Mouse (Mus musculus): ENCODE measurements around the gene Ugt2b34. TPM values are rescaled to one million over a fixed set of nuclear protein-coding genes. Genes with fewer than 3 reads are reported as not detected.

The Ugt2b34 gene
- polyA plus RNA-seq, 1 experiment: not detected

DNA sequence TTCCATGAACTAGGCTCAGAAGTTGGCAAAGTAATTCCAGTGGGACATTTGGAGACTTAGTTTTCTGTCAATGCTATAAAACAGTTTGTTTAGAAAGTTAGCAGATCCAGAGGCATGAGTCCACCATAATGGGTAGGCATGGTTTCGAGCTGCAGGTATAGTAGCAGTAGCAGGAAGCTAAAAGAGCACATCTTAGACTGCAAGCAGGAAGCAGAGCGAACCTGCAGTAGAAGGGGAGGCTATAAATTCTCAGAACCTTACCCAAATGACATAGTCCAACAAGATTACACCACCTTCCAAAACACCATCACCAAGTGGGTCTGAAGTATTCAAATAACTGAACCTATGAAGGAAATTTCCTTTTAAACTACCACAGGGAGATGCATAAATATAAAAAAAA lies 66.5 kb downstream of the Ugt2b34 start:
- no peaks in the 10 kb centered on the region for H3K79me3 ChIP-seq (ENCODE audit: low read depth)
- H3K27me3 ChIP-seq (ENCODE audit: control insufficient read depth, insufficient read depth, insufficient read length): no peaks in the 10 kb centered on the region
- H3K79me2 ChIP-seq (ENCODE audit: control insufficient read depth, insufficient read depth): no peaks in the 10 kb centered on the region
- TF ChIP-seq FOSL1 (IDR thresholded peaks at IDR 0.05; ENCODE audit: insufficient read depth, low read length, poor library complexity, severe bottlenecking) (no peak), CTCF (IDR thresholded peaks at IDR 0.05; ENCODE audit: control insufficient read depth, insufficient read depth, insufficient read length) (no peak), USF1 (IDR thresholded peaks at IDR 0.05; ENCODE audit: low read depth) (no peak), MYOG (IDR thresholded peaks at IDR 0.05; ENCODE audit: control insufficient read depth, extremely low read depth, insufficient read length) (no peak), MAX (IDR thresholded peaks at IDR 0.05) (no peak), CEBPB (IDR thresholded peaks at IDR 0.05; ENCODE audit: low read depth) (no peak), MYOD1 (IDR thresholded peaks at IDR 0.05; ENCODE audit: control insufficient read depth, insufficient read length, low read depth) (no peak)
- H3ac ChIP-seq (ENCODE audit: control insufficient read depth, insufficient read length, low read depth): no peak overlapping the region
- H3K4me3 ChIP-seq (ENCODE audit: insufficient read depth, poor library complexity, severe bottlenecking): no peak overlapping the region
- peaks cover 26% of the 10 kb centered on the region for H3K36me3 ChIP-seq (ENCODE audit: control insufficient read depth, insufficient read depth)

Other genes with a start within 250 kb of the Ugt2b34 start
- not detected for gene Tmprss11b, start 230.6 kb downstream of the Ugt2b34 start, polyA plus RNA-seq (2012; fragmentation: generic; extraction: Trizol)
- not detected for gene Tmprss11e, start 161.1 kb downstream of the Ugt2b34 start, polyA plus RNA-seq (2012; fragmentation: generic; extraction: Trizol)
- 16.8 TPM for gene Ythdc1, start 102.7 kb downstream of the Ugt2b34 start, polyA plus RNA-seq (2012; fragmentation: generic; extraction: Trizol)
- gene Ugt2b1, start 19.6 kb upstream of the Ugt2b34 start, polyA plus RNA-seq (2012; fragmentation: generic; extraction: Trizol): not detected
- not detected for gene Ugt2b35, start 93.9 kb upstream of the Ugt2b34 start, polyA plus RNA-seq (2012; fragmentation: generic; extraction: Trizol)
- gene Ugt2b36, start 185.6 kb upstream of the Ugt2b34 start, polyA plus RNA-seq (2012; fragmentation: generic; extraction: Trizol): not detected
- gene Ugt2b5, start 233.4 kb upstream of the Ugt2b34 start, polyA plus RNA-seq (2012; fragmentation: generic; extraction: Trizol): not detected

Data from C2C12 (cell line).